Mouse (Mus musculus) liver, adult 2 months (tissue): ENCODE results near the gene Cdc37. TPM values are rescaled to one million over a fixed set of nuclear protein-coding genes. Genes with fewer than 3 reads are reported as not detected.

ENCODE experiments used
- DNase-seq: peaks from one replicate; pipeline ENCODE4 v3.0.0-alpha.2; 2011; ENCODE audit warnings: low read depth, low spot score; ENCODE audit errors: extremely low read depth
- H3K27ac ChIP-seq: fragments of 200-500 bp; replicated peaks from 2 replicates; pipeline ENCODE4 v1.5.1; 2012; ENCODE audit warnings: low read depth, mild to moderate bottlenecking, control low read depth, inconsistent platforms, low read length; ENCODE audit not compliant: insufficient read depth
- H3K27me3 ChIP-seq: fragments of 200-500 bp; 2 replicates; pipeline ENCODE4 v1.6.1; 2012; ENCODE audit warnings: mild to moderate bottlenecking, moderate library complexity, low read length, inconsistent platforms; ENCODE audit not compliant: control insufficient read depth, insufficient read depth
- H3K36me3 ChIP-seq: fragments of 200-500 bp; 2 replicates; pipeline ENCODE4 v1.6.1; 2012; ENCODE audit warnings: low read length, inconsistent platforms; ENCODE audit not compliant: control insufficient read depth, insufficient read depth
- H3K4me1 ChIP-seq: fragments of 200-500 bp; 2 replicates; pipeline ENCODE4 v1.6.1; 2011; ENCODE audit warnings: low read length; ENCODE audit not compliant: control insufficient read depth, insufficient read depth
- H3K4me3 ChIP-seq: fragments of 200-500 bp; 2 replicates; pipeline ENCODE4 v1.5.1; 2011; ENCODE audit warnings: low read depth, mild to moderate bottlenecking, control low read depth, low read length, moderate library complexity; ENCODE audit not compliant: insufficient read depth
- H3K79me2 ChIP-seq: fragments of 200-500 bp; 2 replicates; pipeline ENCODE4 v1.6.1; 2012; ENCODE audit warnings: inconsistent platforms, mild to moderate bottlenecking, low read length, moderate library complexity; ENCODE audit not compliant: control insufficient read depth, insufficient read depth
- H3K9ac ChIP-seq: fragments of 200-500 bp; 2 replicates; pipeline ENCODE4 v1.6.1; 2012; ENCODE audit warnings: low read depth, mild to moderate bottlenecking, control low read depth, inconsistent platforms, low read length
- CTCF ChIP-seq: fragments of 200-500 bp; IDR thresholded peaks from 2 replicates; pipeline ENCODE4 v1.5.1; 2011; ENCODE audit warnings: low read depth, low read length, control low read depth
- POLR2A ChIP-seq: fragments of 200-500 bp; IDR thresholded peaks from 2 replicates; pipeline ENCODE4 v1.6.1; 2011; ENCODE audit warnings: low read length, control low read depth; ENCODE audit not compliant: insufficient read depth; ENCODE audit errors: extremely low read depth
- WGBS: fragments of 180-500 bp; shearing (Covaris S2); methylation state at CpG from one replicate; pipeline ENCODE4 v1.1.7; 2018; 5-methylcytosine and 5-hydroxymethylcytosine counted together
- polyA plus RNA-seq: library from polyadenylated mRNA; depleted of rRNA; stranded (reverse); fragments of >200 nt; gene quantifications from 2 replicates; pipeline ENCODE4 v1.2.3, GENCODE M21; 2012
- total RNA-seq: library from RNA; depleted of rRNA; stranded (reverse); fragments of >200 nt; gene quantifications from 2 replicates; pipeline ENCODE4 v1.2.3, GENCODE M21; 2014

Gene Cdc37
- total and polyA plus RNA-seq, 2 experiments, result 27.4 to 41.2 TPM

DNA sequence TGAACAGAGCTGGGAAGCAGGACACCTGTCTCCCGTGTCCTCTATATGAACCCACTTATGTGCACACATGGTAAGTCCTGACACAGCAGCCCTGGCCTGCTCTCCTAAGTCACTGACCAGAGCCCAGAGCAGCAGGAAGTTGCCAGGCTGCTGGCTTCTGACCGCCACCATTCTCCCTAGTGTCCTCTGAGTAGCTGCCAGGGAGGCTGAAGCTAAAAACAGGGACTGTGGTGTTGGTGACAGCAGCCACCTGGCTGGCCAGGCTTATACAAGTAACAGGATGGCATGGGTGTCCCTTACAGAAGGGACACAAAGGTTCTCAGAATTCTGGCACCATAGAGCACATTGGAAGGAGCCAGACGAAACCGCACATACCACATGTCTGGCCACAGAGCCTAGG lies 4.4 kb downstream of the Cdc37 start:
- no peak overlapping the region for H3K4me3 ChIP-seq
- no peak overlapping the region for H3K27ac ChIP-seq
- DNase-seq, result no peak
- H3K79me2 ChIP-seq, result peaks cover 30% of the 10 kb centered on the region; the same call in 1 of the 2 replicates
- H3K9ac ChIP-seq, result no peak overlapping the region
- peaks cover 12% of the 10 kb centered on the region for H3K4me1 ChIP-seq
- no peak for TF ChIP-seq POLR2A
- no peak for TF ChIP-seq CTCF
- WGBS, result 86% methylated on average over 4 of the region's 4 CpGs
- H3K36me3 ChIP-seq, result peaks cover 11% of the 10 kb centered on the region
- no peaks in the 10 kb centered on the region for H3K27me3 ChIP-seq

- H3K36me3 ChIP-seq, result peaks cover 11% of the 10 kb centered on the region
- WGBS, result 94% methylated on average over 3 of the region's 3 CpGs
- TF ChIP-seq CTCF (no peak), POLR2A (no peak)
Observed at GRCm38 (mm10) chr9:21144361-21144760, 5.4 kb downstream of the Cdc37 start.

GRCm38 (mm10) chr9:21141922-21142321 lies 7.9 kb downstream of the Cdc37 start:
- Histone ChIP-seq H3K79me2 (peaks cover 14% of the 10 kb centered on the region; the same call in 1 of the 2 replicates), H3K4me1 (0 out of 2 replicates have a peak, but pooled peaks cover under 1% of the 10 kb centered on the region), H3K27me3 (no peaks in the 10 kb centered on the region), H3K9ac (no peak overlapping the region), H3K27ac (no peak overlapping the region), H3K36me3 (peaks cover 13% of the 10 kb centered on the region), H3K4me3 (no peak overlapping the region)
- no peak for DNase-seq
- TF ChIP-seq CTCF (no peak), POLR2A (no peak)
- WGBS, result 83% methylated on average over 14 of the region's 14 CpGs

More at GRCm38 (mm10) chr9:21144361-21144760, 5.4 kb downstream of the Cdc37 start:
- peaks cover 27% of the 10 kb centered on the region; the same call in 1 of the 2 replicates for H3K79me2 ChIP-seq
- no peaks in the 10 kb centered on the region for H3K27me3 ChIP-seq
- H3K9ac ChIP-seq, result no peak overlapping the region
- H3K4me1 ChIP-seq, result peaks cover 12% of the 10 kb centered on the region
- DNase-seq, result no peak
- no peak overlapping the region for H3K4me3 ChIP-seq
- H3K27ac ChIP-seq, result no peak overlapping the region

- no peak for TF ChIP-seq POLR2A
- TF ChIP-seq CTCF, result no peak
- H3K79me2 ChIP-seq, result no peaks in the 10 kb centered on the region
- no peak for DNase-seq
- H3K36me3 ChIP-seq, result peaks cover 12% of the 10 kb centered on the region
- no peak overlapping the region for H3K4me3 ChIP-seq
- H3K27ac ChIP-seq, result no peak overlapping the region
- H3K9ac ChIP-seq, result no peak overlapping the region
- no peaks in the 10 kb centered on the region for H3K4me1 ChIP-seq
- H3K27me3 ChIP-seq, result no peaks in the 10 kb centered on the region
- 61% methylated on average over 4 of the region's 4 CpGs for WGBS
Observed at GRCm38 (mm10) chr9:21138386-21138785, 11.4 kb downstream of the Cdc37 start.

DNA sequence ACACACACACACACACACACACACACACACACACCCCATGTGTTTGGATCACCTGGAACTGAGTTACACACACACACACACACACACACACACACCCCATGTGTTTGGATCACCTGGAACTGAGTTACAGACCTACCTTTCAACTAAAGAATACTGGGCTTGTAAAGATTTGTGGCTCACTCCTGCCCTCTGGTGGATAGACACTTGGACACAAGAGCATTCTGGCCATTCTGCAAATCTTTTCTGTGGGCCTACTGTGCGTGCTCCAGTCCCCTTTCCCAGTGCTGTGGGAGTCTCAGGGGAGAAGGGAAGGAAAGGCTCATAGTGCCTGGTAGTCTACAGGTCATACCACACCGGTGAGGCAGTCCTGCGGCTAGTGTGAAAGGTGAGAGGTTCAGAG lies 12.6 kb downstream of the Cdc37 start:
- no peaks in the 10 kb centered on the region for H3K4me1 ChIP-seq
- H3K4me3 ChIP-seq, result no peak overlapping the region
- H3K79me2 ChIP-seq, result no peaks in the 10 kb centered on the region
- H3K27me3 ChIP-seq, result no peaks in the 10 kb centered on the region
- TF ChIP-seq POLR2A (no peak), CTCF (peak; percentile 57)
- H3K36me3 ChIP-seq, result peaks cover 10% of the 10 kb centered on the region
- H3K27ac ChIP-seq, result no peak overlapping the region
- WGBS, result 57% methylated on average over 3 of the region's 3 CpGs
- H3K9ac ChIP-seq, result no peak overlapping the region
- DNase-seq, result peak; percentile 51

GRCm38 (mm10) chr9:21136401-21136800 lies 13.4 kb downstream of the Cdc37 start:
- no peak overlapping the region for H3K4me3 ChIP-seq
- H3K9ac ChIP-seq, result no peak overlapping the region
- H3K36me3 ChIP-seq, result peaks cover 5% of the 10 kb centered on the region
- TF ChIP-seq POLR2A, result no peak
- no peak for TF ChIP-seq CTCF
- H3K27me3 ChIP-seq, result no peaks in the 10 kb centered on the region
- 65% methylated on average over 6 of the region's 6 CpGs for WGBS
- H3K79me2 ChIP-seq, result no peaks in the 10 kb centered on the region
- no peaks in the 10 kb centered on the region for H3K4me1 ChIP-seq
- no peak for DNase-seq
- H3K27ac ChIP-seq, result peak overlapping the region; percentile 33
